Mouse (Mus musculus): ENCODE results near the gene Nemf.

DNA sequence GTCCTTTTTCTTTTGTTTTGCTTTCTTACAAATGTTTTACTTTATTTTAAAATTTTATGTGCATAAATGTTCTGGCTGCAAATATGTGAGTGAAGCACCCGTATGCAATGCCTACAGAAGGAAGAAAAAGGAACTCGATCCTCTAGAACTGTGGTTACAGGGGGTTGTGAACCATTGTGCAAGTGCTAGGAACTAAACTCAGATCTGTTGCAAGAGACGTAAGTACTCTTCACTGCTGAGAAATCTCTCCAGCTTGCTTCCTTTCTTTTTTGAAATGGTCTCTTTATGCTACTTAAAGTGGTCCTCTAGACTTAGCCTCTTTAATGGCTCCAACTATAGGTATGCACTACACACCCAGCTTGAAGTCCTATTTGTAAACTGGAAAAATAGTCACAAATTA, 25.8 kb downstream of the Nemf start:
- TF ChIP-seq CTCF (IDR thresholded peaks at IDR 0.05; ENCODE audit: control insufficient read depth, insufficient read depth, low read length) = no peak
- no peak for TF ChIP-seq POLR2A (IDR thresholded peaks at IDR 0.05; ENCODE audit: borderline replicate concordance, control insufficient read depth, low read depth, low read length)

All from bone marrow, adult 2 months (tissue).